Mouse (Mus musculus) left cerebral cortex, adult 8-10 months (tissue): ENCODE measurements at regions not wholly inside any gene's neighbourhood (a gene's known extent, or its start where the extent isn't known, plus 50 kb on each side); places are given as distances from the start of the nearest gene placed in this dataset.
A peak's percentile ranks its signal among the peaks of the same experiment; 100 is the strongest.

Source experiments
- DNase-seq, 2 experiments: peaks; one replicate each; pipeline ENCODE4 v3.0.0; 2022; ENCODE audit warnings: low spot score in 2 of 2

DNA sequence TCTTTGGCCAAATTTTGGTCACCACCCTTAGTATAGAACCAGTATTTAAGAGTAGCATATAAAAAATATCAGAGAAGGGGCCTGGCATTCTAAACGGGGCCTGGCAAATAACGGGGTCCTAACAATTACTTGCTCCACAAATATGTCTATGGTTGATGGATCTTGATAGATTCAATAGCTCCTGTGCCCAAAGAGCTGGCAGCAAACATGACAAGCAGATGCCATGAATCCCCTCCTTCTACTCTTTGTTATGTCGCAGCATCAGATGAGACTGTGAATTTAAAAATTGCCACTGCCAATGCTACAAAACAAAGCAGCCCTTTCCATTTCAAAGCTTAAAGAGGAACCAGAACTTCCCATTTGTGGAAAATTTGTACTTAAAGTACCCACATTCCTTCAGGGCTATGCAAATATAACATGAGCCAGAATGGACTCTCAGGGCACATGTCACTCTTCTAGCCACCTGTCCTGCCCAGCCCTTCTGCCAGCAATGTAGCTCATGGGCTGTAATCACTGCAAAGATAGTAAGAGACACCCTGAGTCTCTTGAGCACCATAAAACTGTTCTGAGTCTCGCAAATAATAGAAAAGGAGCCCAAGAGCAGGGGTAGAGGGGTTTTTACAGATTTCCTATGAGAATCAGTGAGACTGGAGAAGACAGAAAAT is 342.4 kb upstream of the Kirrel3 start:
- no peak for DNase-seq

- no peak for DNase-seq
Measured at GRCm38 (mm10) chr9:34155240-34156019, 330.3 kb upstream of the Kirrel3 start.

DNA sequence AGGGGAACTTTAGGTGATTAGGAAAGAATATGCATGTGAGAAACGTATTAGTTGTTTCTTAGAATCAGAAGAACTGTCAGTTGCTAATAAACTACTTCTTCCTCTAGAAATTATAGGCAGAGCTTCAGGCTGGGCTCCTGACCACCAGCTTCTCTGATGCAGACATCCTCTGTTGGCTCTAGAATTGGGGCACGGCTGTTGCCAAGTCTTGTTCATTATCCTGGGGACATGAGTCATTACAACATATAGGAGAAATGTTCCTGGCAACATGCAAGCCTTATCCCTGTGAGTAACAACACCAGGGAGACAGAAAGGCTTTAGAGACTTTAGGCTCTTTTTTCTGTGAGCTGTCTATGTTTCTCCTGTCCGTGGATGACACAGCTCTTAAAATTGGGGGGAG is 329.1 kb upstream of the Kirrel3 start:
- DNase-seq, result peak in 1 of 2 experiments; percentile 73

DNA sequence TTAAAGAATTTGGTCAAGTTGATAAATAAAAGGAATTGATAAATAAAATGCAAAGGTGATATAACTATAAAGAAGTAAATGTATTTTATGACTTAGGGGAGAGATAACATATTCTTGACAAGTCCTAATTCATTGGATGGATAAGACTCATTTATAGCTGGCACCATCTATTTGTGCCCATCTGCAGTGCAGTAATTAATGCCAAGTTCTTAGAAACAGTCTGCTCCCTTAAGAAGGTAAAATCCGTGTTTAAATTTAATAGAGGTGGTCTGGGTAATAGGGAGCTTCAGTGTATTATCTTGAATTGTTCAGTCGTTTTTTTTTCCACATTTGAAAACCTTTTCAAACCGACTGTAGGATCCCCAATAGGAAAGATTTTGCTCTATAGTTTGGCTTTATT is 324.6 kb upstream of the Kirrel3 start:
- DNase-seq, result no peak

GRCm38 (mm10) chr9:34186314-34186713 is 299.4 kb upstream of the Kirrel3 start:
- peak in 1 of 2 experiments; percentile 36 for DNase-seq

DNA sequence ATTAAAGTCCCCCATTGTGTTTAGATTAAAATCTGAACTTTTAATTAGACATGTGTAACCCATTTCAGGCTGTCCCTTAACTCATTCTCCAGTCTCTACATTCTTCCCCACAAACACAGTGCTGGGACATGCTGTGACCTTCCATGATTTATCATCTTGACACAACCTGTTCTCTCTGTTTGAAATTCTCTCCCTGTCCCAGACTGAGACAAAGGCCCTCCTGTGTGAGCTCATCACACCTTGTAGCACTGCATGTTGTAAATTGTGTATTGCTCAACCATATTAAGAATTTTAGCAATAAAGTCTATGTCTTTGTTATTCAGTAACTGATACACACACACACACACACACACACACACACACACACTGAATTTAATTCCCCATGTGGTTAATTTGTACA is 293.2 kb upstream of the Kirrel3 start:
- no peak for DNase-seq

DNA sequence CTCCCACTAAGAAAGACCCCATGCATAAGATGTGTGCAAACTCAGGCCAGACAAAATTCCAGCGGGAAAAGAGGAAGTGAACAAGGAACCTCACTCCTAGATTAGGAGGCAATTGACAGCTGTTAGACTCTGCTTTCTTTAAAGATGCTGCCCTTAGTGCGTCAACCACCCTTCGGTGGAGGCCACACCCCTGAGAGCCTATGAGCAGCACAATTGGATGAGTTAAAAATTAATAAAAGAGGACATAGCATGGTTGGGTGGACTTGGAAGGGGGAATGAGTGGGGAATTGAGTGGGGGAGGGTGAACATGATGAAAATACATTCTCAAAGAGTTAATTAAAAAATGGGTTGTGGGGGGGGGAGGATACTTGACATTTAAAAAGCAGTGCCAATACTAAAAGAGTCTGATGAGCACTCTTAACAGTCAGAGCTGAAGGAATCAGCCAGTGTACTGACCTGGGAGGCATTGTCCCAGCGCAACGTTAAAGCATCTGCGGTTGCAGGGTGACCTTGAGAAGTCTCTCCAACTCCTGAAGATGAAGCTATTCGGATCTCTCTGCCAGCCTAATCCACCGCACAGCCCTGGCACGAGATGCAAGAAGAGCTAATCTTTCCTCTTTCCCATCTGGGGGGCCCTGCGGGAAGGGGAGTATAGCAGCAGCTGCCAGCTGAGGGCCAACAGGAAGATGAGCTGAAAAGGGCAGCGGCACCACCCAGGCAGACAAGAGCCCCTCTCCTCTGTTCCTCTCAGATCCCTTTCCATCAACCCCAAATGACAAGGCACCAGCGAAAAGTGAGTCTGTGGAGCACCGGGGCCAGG is 283.4 kb upstream of the Kirrel3 start:
- DNase-seq, result no peak

- DNase-seq, result no peak
Measured at GRCm38 (mm10) chr9:34202942-34203551, 282.6 kb upstream of the Kirrel3 start.

DNA sequence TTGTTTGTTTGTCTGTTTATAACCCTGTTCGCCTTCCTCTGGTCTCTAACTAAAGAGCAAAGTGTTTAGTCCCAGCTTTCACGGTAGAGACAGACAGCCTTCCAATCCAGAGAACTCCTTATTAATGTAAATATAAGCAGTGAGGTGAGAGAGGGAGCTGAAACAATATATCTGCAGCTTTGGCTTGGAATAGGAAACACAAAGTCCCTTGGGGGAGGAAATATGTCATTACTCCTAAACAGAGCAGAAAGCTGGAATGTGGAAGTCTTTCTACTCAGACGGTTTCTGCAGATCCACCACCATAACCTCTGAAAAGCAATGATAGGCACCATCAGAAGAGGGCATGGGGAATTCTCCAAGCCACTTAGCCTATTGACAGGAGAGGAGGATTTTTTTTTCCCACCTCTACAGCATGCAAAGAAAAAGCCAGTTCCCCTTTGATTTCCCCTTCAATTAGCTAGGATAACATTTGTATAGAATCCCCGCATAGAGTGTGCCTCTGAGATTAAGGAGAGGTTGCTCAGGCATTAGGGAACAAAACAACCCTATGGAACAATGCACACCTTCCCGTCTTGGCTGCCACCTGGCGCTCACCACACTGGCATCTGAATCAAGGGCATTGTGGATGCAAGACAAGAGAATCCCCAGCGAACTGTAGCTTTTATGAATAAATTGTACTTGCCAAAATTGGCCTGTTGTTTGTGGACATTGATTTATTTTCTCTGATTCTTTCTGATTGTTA is 281.9 kb upstream of the Kirrel3 start:
- DNase-seq, result no peak

GRCm38 (mm10) chr9:34204479-34204878 is 281.2 kb upstream of the Kirrel3 start:
- no peak for DNase-seq

GRCm38 (mm10) chr9:34231561-34231960 is 254.1 kb upstream of the Kirrel3 start:
- no peak for DNase-seq

GRCm38 (mm10) chr9:34234734-34235133 is 251.0 kb upstream of the Kirrel3 start:
- DNase-seq, result no peak

- no peak for DNase-seq
Measured at GRCm38 (mm10) chr9:34239531-34239930, 246.2 kb upstream of the Kirrel3 start.

DNA sequence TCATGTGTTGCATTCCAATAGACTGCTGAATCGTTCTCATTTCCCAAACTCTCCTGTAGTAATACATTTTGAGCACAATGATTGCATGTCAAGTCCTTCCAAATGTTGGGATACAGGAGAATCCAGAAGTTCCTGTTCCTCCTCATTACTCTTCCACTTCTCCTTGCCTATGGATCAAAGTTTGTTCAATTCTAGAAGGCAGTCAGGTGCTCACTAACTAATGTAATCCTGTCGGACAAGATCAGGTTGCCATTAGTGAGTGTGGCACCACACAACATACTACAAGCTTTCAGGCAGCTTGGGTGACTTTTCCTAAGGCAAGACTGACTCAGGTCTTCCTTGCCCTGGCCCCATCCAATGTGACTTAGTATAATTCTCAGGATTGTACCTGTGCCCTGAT is 242.0 kb upstream of the Kirrel3 start:
- DNase-seq, result no peak

- no peak for DNase-seq
Measured at GRCm38 (mm10) chr9:34244576-34244975, 241.1 kb upstream of the Kirrel3 start.

DNA sequence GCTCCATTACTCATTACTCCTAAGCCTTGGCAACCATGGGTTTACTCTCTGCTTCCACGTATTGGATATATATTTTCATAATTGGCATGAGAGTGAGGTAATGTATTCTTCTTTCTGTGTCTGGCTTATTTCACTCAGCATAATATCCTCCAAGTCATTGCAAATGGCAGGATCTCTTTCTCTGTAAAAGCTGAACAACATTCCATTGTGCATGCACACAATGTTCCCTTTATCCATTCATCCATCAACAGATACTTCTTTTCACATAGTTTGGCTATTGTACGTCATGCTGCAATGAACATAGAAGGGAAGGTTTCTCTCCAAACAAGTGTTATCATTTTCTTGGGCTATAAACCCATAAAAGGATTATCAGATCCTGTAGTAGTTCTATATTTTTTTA is 232.9 kb upstream of the Kirrel3 start:
- no peak for DNase-seq

GRCm38 (mm10) chr9:34258492-34258891 is 227.2 kb upstream of the Kirrel3 start:
- no peak for DNase-seq

- no peak for DNase-seq
Measured at GRCm38 (mm10) chr9:34278068-34278467, 207.6 kb upstream of the Kirrel3 start.

- no peak for DNase-seq
Measured at GRCm38 (mm10) chr9:34279386-34279785, 206.3 kb upstream of the Kirrel3 start.

GRCm38 (mm10) chr9:34279906-34280305 is 205.8 kb upstream of the Kirrel3 start:
- DNase-seq, result peak in 1 of 2 experiments; percentile 9
